Mouse (Mus musculus) bone marrow macrophage, adult 2 months (primary cell): Measurements from ENCODE around the gene Akr1cl.

Experiments used
- CTCF ChIP-seq: IDR thresholded peaks from 2 replicates; pipeline ENCODE4 v1.5.1; 2012; ENCODE audit warnings: low read depth, mild to moderate bottlenecking, low read length, moderate library complexity
- POLR2A ChIP-seq: IDR thresholded peaks from 2 replicates; pipeline ENCODE4 v1.6.1; 2012; ENCODE audit warnings: mild to moderate bottlenecking, low read depth, low read length, borderline replicate concordance

- no peak for TF ChIP-seq CTCF
- TF ChIP-seq POLR2A: no peak
These were observed 43.0 kb upstream of the Akr1cl start for GRCm38 (mm10) chr1:65075607-65076006.
